Mouse (Mus musculus) G1E (cell line): ENCODE measurements around the gene Arf6.

ENCODE experiments used
- CTCF ChIP-seq: IDR thresholded peaks from 2 replicates; pipeline ENCODE4 v1.5.1; 2012; ENCODE audit warnings: low read depth, low read length, inconsistent platforms, mixed read lengths
- GATA1 ChIP-seq: IDR thresholded peaks from 2 replicates; pipeline ENCODE4 v1.6.1; 2012; ENCODE audit warnings: borderline replicate concordance, low read length, inconsistent platforms, mixed read lengths
- POLR2AphosphoS5 ChIP-seq: IDR thresholded peaks from 2 replicates; pipeline ENCODE4 v1.6.1; 2012; ENCODE audit warnings: low read depth, low read length, inconsistent platforms; ENCODE audit not compliant: insufficient replicate concordance
- TAL1 ChIP-seq: conservative IDR thresholded peaks from 2 replicates; pipeline ENCODE4 v1.6.1; 2012; ENCODE audit warnings: low read depth, low read length, inconsistent platforms, mixed read lengths

DNA sequence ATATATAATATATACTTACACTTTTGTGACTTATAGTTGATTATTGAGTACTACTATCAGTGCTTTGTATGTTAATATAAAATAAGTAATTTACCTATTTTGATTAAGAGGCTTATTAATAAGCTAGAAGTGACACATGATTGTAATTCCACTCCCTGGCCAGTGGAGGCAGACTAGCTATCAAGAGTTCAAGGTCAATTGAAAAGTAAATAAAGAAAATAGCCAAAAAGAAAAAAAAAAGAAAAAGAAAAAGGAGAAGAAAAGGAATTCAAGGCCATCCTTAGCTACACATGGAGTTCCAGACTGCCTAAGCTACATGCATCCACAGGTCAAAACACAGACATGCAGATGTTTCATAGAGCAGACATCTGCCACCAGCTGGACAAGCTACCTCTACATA, 5.5 kb upstream of the Arf6 start:
- no peak for TF ChIP-seq CTCF
- TF ChIP-seq GATA1: no peak
- no peak for TF ChIP-seq TAL1
- no peak for TF ChIP-seq POLR2AphosphoS5
